Mouse (Mus musculus): ENCODE results near the gene Vmn2r90.

DNA sequence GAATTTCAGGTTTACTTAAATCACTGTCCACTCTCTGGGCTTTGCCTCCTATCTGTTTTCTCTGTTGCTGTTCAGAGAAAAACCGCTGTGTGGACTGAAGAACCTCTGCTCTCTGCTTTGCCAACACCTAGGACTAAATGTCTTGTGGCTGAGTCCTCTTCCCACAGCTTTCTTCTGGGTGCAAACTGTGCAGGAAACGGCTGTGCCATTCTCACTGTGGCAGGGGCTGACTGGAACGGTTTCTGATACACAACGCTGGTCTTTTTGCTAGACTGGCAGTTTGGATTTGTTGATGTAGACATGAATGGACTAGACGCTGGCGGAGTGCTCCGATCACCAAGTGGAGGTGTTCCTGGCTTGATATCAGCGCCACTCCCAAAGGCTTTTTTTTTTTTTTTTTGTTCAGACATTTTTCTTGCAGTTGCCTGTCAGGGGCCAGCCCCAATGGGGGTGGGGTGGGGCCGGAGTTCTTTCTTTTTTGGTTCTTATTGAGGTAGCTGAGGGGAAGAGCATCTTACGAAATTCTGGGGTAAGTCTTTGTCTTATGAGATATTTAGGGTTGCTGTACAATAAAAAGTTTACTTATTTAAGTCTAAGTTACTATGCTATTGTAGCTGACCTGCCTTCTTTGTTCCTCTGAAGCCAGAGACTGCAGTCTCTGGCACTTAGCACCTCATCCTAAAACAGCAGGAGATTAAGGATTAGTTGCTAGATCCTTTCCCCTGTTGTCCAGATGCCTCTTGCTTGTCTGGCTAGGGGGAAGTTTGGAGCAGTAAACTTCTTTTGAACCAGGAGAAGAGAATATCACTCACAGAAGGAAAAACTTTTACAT, 48.3 kb upstream of the Vmn2r90 start:
- no peak for TF ChIP-seq GATA1 (IDR thresholded peaks at IDR 0.05; ENCODE audit: borderline replicate concordance, low read length)
- TF ChIP-seq FLI1 (IDR thresholded peaks at IDR 0.05; ENCODE audit: low read length) = no peak

Data from megakaryocyte, embryonic 14.5 days (primary cell).